ENCODE assay signal across 11 mouse cellular contexts in genomic region chrX:140491884-140492571, GRCm38 (mm10). TPM values are rescaled to one million over a fixed set of nuclear protein-coding genes. Genes with fewer than 3 reads are reported as not detected.
A peak's percentile ranks its signal among the peaks of the same experiment; 100 is the strongest.
DNase-seq lines count a peak whose midpoint lies in the region; ATAC-seq and TF ChIP-seq lines count a peak whose summit lies in the region.
"Had no signal": no experiment of that assay in that cellular context is flagged by ENCODE, and none has a peak within 500 bp of the region (broad histone marks: within the 10 kb centered on the region; RNA-seq: fewer than 3 reads in every experiment).

No protein-coding gene starts in this region.

- H3K4me1 ChIP-seq in heart, adult 2 months (ENCODE audit: control insufficient read depth, insufficient read depth, low read length): no peaks in the 10 kb centered on the region; the same call in 1 of the 2 replicates
- no peaks in the 10 kb centered on the region for H3K4me1 ChIP-seq in intestine, embryonic 16.5 days (ENCODE audit: control insufficient read depth, insufficient read depth, low read length)
- H3K4me1 ChIP-seq: embryonic facial prominence, embryonic 12.5 days; limb, embryonic 12.5 days; stomach, embryonic 15.5 days had no signal

- peak; percentile 85 for ATAC-seq in common myeloid progenitor, adult 5-6 weeks (replicated peaks; ENCODE audit: low read depth, poor library complexity, severe bottlenecking)
- no peak for ATAC-seq in intestine, embryonic 16.5 days

- no peak overlapping the region for H3K4me2 ChIP-seq in intestine, embryonic 16.5 days (ENCODE audit: low read depth, low read length)
- H3K4me2 ChIP-seq: embryonic facial prominence, embryonic 12.5 days; limb, embryonic 12.5 days; stomach, embryonic 15.5 days had no signal

- intact Hi-C loops in heart, adult 2 months (cut with DNase I): loop anchor here (1.0 to 2.0 kb wide), 2 partner anchors 108 to 231 kb away; partner anchors contain the start of gene Tsc22d3
- intact Hi-C loops in heart, postnatal 36 days (cut with DNase I): loop anchor here (1.0 to 5.0 kb wide), 3 partner anchors 51 to 230 kb away; partner anchors contain the start of gene Tsc22d3

- H3K36me3 ChIP-seq in heart, adult 2 months (ENCODE audit: control insufficient read depth, insufficient read depth, low read length): no peaks in the 10 kb centered on the region
- no peaks in the 10 kb centered on the region for H3K36me3 ChIP-seq in intestine, embryonic 16.5 days (ENCODE audit: control insufficient read depth, insufficient read depth, low read length)
- H3K36me3 ChIP-seq: embryonic facial prominence, embryonic 12.5 days; limb, embryonic 12.5 days; stomach, embryonic 15.5 days had no signal

- WGBS in heart, adult 2 months: 44% methylated on average over 10 of the region's 10 CpGs
- WGBS in intestine, embryonic 16.5 days: 60% methylated on average over 10 of the region's 10 CpGs

- no peaks in the 10 kb centered on the region for H3K9me3 ChIP-seq in intestine, embryonic 16.5 days (ENCODE audit: control insufficient read depth, low read length)
- H3K9me3 ChIP-seq: embryonic facial prominence, embryonic 12.5 days; limb, embryonic 12.5 days; stomach, embryonic 15.5 days had no signal

- H3K27me3 ChIP-seq in heart, adult 2 months (ENCODE audit: control insufficient read depth, insufficient read depth, low read length): no peaks in the 10 kb centered on the region
- peaks cover 4% of the 10 kb centered on the region; the same call in 1 of the 2 replicates for H3K27me3 ChIP-seq in intestine, embryonic 16.5 days (replicated peaks; ENCODE audit: control insufficient read depth, insufficient read depth, low read length)

- no peak for TF ChIP-seq EP300 in heart, adult 2 months (IDR thresholded peaks at IDR 0.05; ENCODE audit: insufficient read depth, low read depth, low read length)

- no peak overlapping the region for H3K4me3 ChIP-seq in heart, adult 2 months
- H3K4me3 ChIP-seq in intestine, embryonic 16.5 days (ENCODE audit: low read length): no peak overlapping the region
- H3K4me3 ChIP-seq: embryonic facial prominence, embryonic 12.5 days; limb, embryonic 12.5 days; stomach, embryonic 15.5 days had no signal

- H3K27ac ChIP-seq in heart, adult 2 months: no peak overlapping the region
- H3K27ac ChIP-seq in intestine, embryonic 16.5 days (ENCODE audit: low read length): no peak overlapping the region
- H3K27ac ChIP-seq: embryonic facial prominence, embryonic 12.5 days; limb, embryonic 12.5 days; stomach, embryonic 15.5 days had no signal

- peak; percentile 53 to 67 for DNase-seq in heart, adult 2 months
- no peak for DNase-seq in heart, postnatal 36 days
- DNase-seq in 416B (ENCODE audit: low read depth): peak; percentile 71
- DNase-seq in Muller cell, postnatal 12 days (ENCODE audit: inconsistent ontology term): peak; percentile 27
- DNase-seq in layer of hippocampus, postnatal 10 days (ENCODE audit: low spot score in 2 of 2): peak; percentile 30 to 37
- peak; percentile 3 for DNase-seq in retina, adult 2 months (ENCODE audit: low read depth, low spot score)

- H3K79me2 ChIP-seq in heart, adult 2 months (replicated peaks; ENCODE audit: control insufficient read depth, insufficient read depth, low read length): no peaks in the 10 kb centered on the region

- no peak overlapping the region for H3K9ac ChIP-seq in heart, adult 2 months (ENCODE audit: low read depth, low read length)
- no peak overlapping the region for H3K9ac ChIP-seq in intestine, embryonic 16.5 days (ENCODE audit: low read depth, low read length)
- H3K9ac ChIP-seq: embryonic facial prominence, embryonic 12.5 days; limb, embryonic 12.5 days; stomach, embryonic 15.5 days had no signal

- TF ChIP-seq CTCF in heart, adult 2 months (IDR thresholded peaks at IDR 0.05): peak; percentile 86

- no peak for TF ChIP-seq POLR2A in heart, adult 2 months (IDR thresholded peaks at IDR 0.05; ENCODE audit: insufficient read depth, low read depth, low read length)

RNA-seq across cellular contexts. Expression of gene Prps1, which starts 35.6 kb away (rescaled TPM):
- total RNA-seq in heart, adult 2 months (2021): 10 to 100 TPM; 24.5 to 28.0 TPM
- polyA plus RNA-seq in heart, adult 2 months (2012; rRNA removed): 14.9 and 23.4 TPM in 2 replicates
- total RNA-seq in heart, postnatal 36 days (2021): 10 to 100 TPM; 27.4 to 30.5 TPM
- 64.7 and 68.9 TPM in 2 replicates for total RNA-seq in common myeloid progenitor, adult 5-6 weeks (2017)
- 10 to 100 TPM; 57.5 to 70.6 TPM for total RNA-seq in layer of hippocampus, postnatal 10 days (2021)
- 17.3 and 19.7 TPM in 2 replicates for polyA plus RNA-seq in intestine, embryonic 16.5 days (2015; fragmentation: Nextera tagmentation; extraction: Ambion mirVana)

Comparison
In these comparisons a context has a peak if more than half of its experiments do, and no peak if none do; other contexts are left out.
1. DNase-seq: peak in heart, adult 2 months (2 of 2), 416B (single experiment), Muller cell, postnatal 12 days (single experiment), layer of hippocampus, postnatal 10 days (2 of 2) and retina, adult 2 months (single experiment); none in heart, postnatal 36 days (0 of 2).